Mouse (Mus musculus): ENCODE results near the gene 5730596B20Rik.

DNA sequence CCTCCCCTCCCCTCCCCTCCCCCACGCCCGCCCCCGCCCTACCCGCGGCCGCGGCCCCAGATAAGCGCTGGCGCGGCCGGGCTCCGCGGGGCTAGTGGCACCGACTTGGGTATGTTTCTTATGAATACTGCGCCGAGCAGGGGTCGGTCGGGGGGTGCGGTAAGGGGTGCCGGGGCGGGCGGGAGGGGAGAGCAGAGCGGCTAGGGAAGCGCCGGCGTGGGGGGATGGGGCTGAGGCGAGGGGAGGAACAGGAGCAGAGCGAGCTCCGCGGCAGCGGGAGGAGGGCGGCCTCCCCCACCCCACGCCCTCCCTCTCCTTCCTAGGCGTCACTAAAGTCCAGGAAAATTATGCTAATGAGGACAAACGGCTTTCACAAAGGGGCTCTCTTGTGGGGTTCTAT is 1.4 kb upstream of the 5730596B20Rik start:
- TF ChIP-seq CTCF (IDR thresholded peaks at IDR 0.05; ENCODE audit: low read depth) = no peak
- TF ChIP-seq EP300 (IDR thresholded peaks at IDR 0.05; ENCODE audit: low read depth) = no peak
